Mouse (Mus musculus) liver, adult (tissue): ENCODE data around the gene Nbeal2.

Source experiments
- GATA4 ChIP-seq: IDR thresholded peaks from 2 replicates; pipeline ENCODE4 v1.6.1; 2014; ENCODE audit warnings: mild to moderate bottlenecking, low read length; ENCODE audit not compliant: insufficient replicate concordance

Nbeal2 gene

GRCm38 (mm10) chr9:110660856-110661612, 7.1 kb upstream of the Nbeal2 start:
- TF ChIP-seq GATA4, result peak; percentile 55; the same call in 1 of the 2 replicates

- TF ChIP-seq GATA4, result no peak
Measured at GRCm38 (mm10) chr9:110660208-110660607, 6.2 kb upstream of the Nbeal2 start.

GRCm38 (mm10) chr9:110659521-110659920, 5.6 kb upstream of the Nbeal2 start:
- no peak for TF ChIP-seq GATA4

GRCm38 (mm10) chr9:110657474-110658078, 3.6 kb upstream of the Nbeal2 start:
- no peak for TF ChIP-seq GATA4

- peak; percentile 35; the same call in 1 of the 2 replicates for TF ChIP-seq GATA4
Measured at GRCm38 (mm10) chr9:110656249-110657221, 2.6 kb upstream of the Nbeal2 start, which contains the start of gene Ccdc12. TSS of gene Ccdc12 (plus strand) at chr9:110656503.

GRCm38 (mm10) chr9:110655651-110656007, 1.7 kb upstream of the Nbeal2 start:
- TF ChIP-seq GATA4, result no peak

GRCm38 (mm10) chr9:110654726-110655650, 1.0 kb upstream of the Nbeal2 start:
- TF ChIP-seq GATA4, result no peak

- TF ChIP-seq GATA4, result no peak
Measured at GRCm38 (mm10) chr9:110652963-110653654, 852 bp downstream of the Nbeal2 start.

GRCm38 (mm10) chr9:110651931-110652722, 1.8 kb downstream of the Nbeal2 start:
- no peak for TF ChIP-seq GATA4

GRCm38 (mm10) chr9:110649775-110650174, 4.2 kb downstream of the Nbeal2 start:
- TF ChIP-seq GATA4, result no peak

- TF ChIP-seq GATA4, result no peak
Measured at GRCm38 (mm10) chr9:110645219-110645618, 8.7 kb downstream of the Nbeal2 start.

GRCm38 (mm10) chr9:110644295-110644694, 9.7 kb downstream of the Nbeal2 start:
- TF ChIP-seq GATA4, result no peak

GRCm38 (mm10) chr9:110643787-110644186, 10.2 kb downstream of the Nbeal2 start:
- no peak for TF ChIP-seq GATA4

- no peak for TF ChIP-seq GATA4
Measured at GRCm38 (mm10) chr9:110642812-110643524, 11.0 kb downstream of the Nbeal2 start.
